Mouse (Mus musculus) intestine, embryonic 14.5 days (tissue): ENCODE data around the gene Ldlrad3. TPM values are rescaled to one million over a fixed set of nuclear protein-coding genes. Genes with fewer than 3 reads are reported as not detected.

Source experiments
- ATAC-seq: fragments of 200-750 bp; cut with Nextera tagmentation; replicated peaks from 2 replicates; pipeline ENCODE4 v1.8.0; 2017; ENCODE audit warnings: low read depth, moderate number of reproducible peaks, moderate TSS enrichment, moderate library complexity; ENCODE audit not compliant: low FRiP score, low TSS enrichment
- DNase-seq: peaks from one replicate; pipeline ENCODE4 v3.0.0-alpha.2; 2018; ENCODE audit warnings: low spot score
- H3K27ac ChIP-seq: fragments of 300-500 bp; sonication (generic); 2 replicates; pipeline ENCODE4 v1.5.1; 2014; ENCODE audit warnings: low read depth, mild to moderate bottlenecking, control low read depth
- H3K27me3 ChIP-seq: fragments of 300-500 bp; sonication (generic); replicated peaks from 2 replicates; pipeline ENCODE4 v1.6.1; 2014; ENCODE audit warnings: low read length, control low read depth; ENCODE audit not compliant: control insufficient read depth, insufficient read depth
- H3K36me3 ChIP-seq: fragments of 300-500 bp; sonication (generic); 2 replicates; pipeline ENCODE4 v1.6.1; 2014; ENCODE audit warnings: low read length, control low read depth; ENCODE audit not compliant: control insufficient read depth, insufficient read depth
- H3K4me1 ChIP-seq: fragments of 300-500 bp; sonication (generic); replicated peaks from 2 replicates; pipeline ENCODE4 v1.6.1; 2014; ENCODE audit warnings: low read length, control low read depth, mixed read lengths; ENCODE audit not compliant: control insufficient read depth, insufficient read depth
- H3K4me2 ChIP-seq: fragments of 300-500 bp; sonication (generic); 2 replicates; pipeline ENCODE4 v1.6.1; 2014; ENCODE audit warnings: low read length
- H3K4me3 ChIP-seq: fragments of 300-500 bp; sonication (generic); 2 replicates; pipeline ENCODE4 v1.5.1; 2014; ENCODE audit warnings: low read depth, low read length, control low read depth, mixed read lengths
- H3K9ac ChIP-seq: fragments of 300-500 bp; sonication (generic); 2 replicates; pipeline ENCODE4 v1.6.1; 2014; ENCODE audit warnings: mild to moderate bottlenecking, low read length
- H3K9me3 ChIP-seq: fragments of 300-500 bp; sonication (generic); 2 replicates; pipeline ENCODE4 v1.6.1; 2016; ENCODE audit warnings: low read length, control low read depth; ENCODE audit not compliant: control insufficient read depth
- WGBS: fragments of 180-500 bp; shearing (Covaris S2); extraction: QIAGEN DNeasy Blood & Tissue Kit; methylation state at CpG from one replicate; pipeline ENCODE4 v1.1.7; 2014; 5-methylcytosine and 5-hydroxymethylcytosine counted together
- polyA plus RNA-seq: library from polyadenylated mRNA; unstranded; fragments of >200 nt; fragmentation: Nextera tagmentation; extraction: Ambion mirVana; gene quantifications from 2 replicates; pipeline ENCODE4 v1.2.1, GENCODE M21; 2014

The Ldlrad3 gene
- polyA plus RNA-seq, 1 experiment from 2014 or later = 31.0 TPM

GRCm38 (mm10) chr2:102195494-102195893 is 9.3 kb upstream of the Ldlrad3 start:
- no peaks in the 10 kb centered on the region for H3K9me3 ChIP-seq
- H3K4me2 ChIP-seq = no peak overlapping the region
- no peak overlapping the region for H3K9ac ChIP-seq
- ATAC-seq (no peak), DNase-seq (no peak)
- H3K4me1 ChIP-seq = no peaks in the 10 kb centered on the region
- H3K27ac ChIP-seq = no peak overlapping the region
- no peaks in the 10 kb centered on the region for H3K36me3 ChIP-seq
- 92% methylated on average over 4 of the region's 4 CpGs for WGBS
- H3K4me3 ChIP-seq = no peak overlapping the region
- H3K27me3 ChIP-seq = no peaks in the 10 kb centered on the region

- no peaks in the 10 kb centered on the region for H3K27me3 ChIP-seq
- no peak overlapping the region for H3K9ac ChIP-seq
- DNase-seq = no peak
- 67% methylated on average over 4 of the region's 4 CpGs for WGBS
- no peak overlapping the region for H3K4me2 ChIP-seq
- no peak for ATAC-seq
- no peaks in the 10 kb centered on the region for H3K36me3 ChIP-seq
- H3K9me3 ChIP-seq = no peaks in the 10 kb centered on the region
- H3K27ac ChIP-seq = no peak overlapping the region
- H3K4me1 ChIP-seq = no peaks in the 10 kb centered on the region
- no peak overlapping the region for H3K4me3 ChIP-seq
Measured at GRCm38 (mm10) chr2:102194247-102194646, 8.1 kb upstream of the Ldlrad3 start.

GRCm38 (mm10) chr2:102192943-102193820 is 7.0 kb upstream of the Ldlrad3 start:
- Histone ChIP-seq H3K36me3 (no peaks in the 10 kb centered on the region), H3K9ac (no peak overlapping the region), H3K27me3 (no peaks in the 10 kb centered on the region), H3K9me3 (no peaks in the 10 kb centered on the region), H3K27ac (no peak overlapping the region), H3K4me1 (no peaks in the 10 kb centered on the region), H3K4me2 (no peak overlapping the region), H3K4me3 (no peak overlapping the region)
- ATAC-seq (no peak), DNase-seq (no peak)
- WGBS = 89% methylated on average over 16 of the region's 16 CpGs

GRCm38 (mm10) chr2:102191736-102192135 is 5.6 kb upstream of the Ldlrad3 start:
- 65% methylated on average over 4 of the region's 4 CpGs for WGBS
- Histone ChIP-seq H3K9ac (no peak overlapping the region), H3K27ac (no peak overlapping the region), H3K4me1 (no peaks in the 10 kb centered on the region; the same call in 1 of the 2 replicates), H3K27me3 (no peaks in the 10 kb centered on the region), H3K4me3 (no peak overlapping the region), H3K4me2 (no peak overlapping the region), H3K36me3 (no peaks in the 10 kb centered on the region), H3K9me3 (no peaks in the 10 kb centered on the region)
- ATAC-seq = no peak
- DNase-seq = no peak

GRCm38 (mm10) chr2:102190956-102191355 is 4.8 kb upstream of the Ldlrad3 start:
- H3K36me3 ChIP-seq = no peaks in the 10 kb centered on the region
- H3K4me2 ChIP-seq = no peak overlapping the region
- H3K27ac ChIP-seq = no peak overlapping the region
- no peaks in the 10 kb centered on the region for H3K27me3 ChIP-seq
- no peak for ATAC-seq
- H3K4me1 ChIP-seq = no peaks in the 10 kb centered on the region; the same call in 1 of the 2 replicates
- DNase-seq = no peak
- H3K9me3 ChIP-seq = no peaks in the 10 kb centered on the region
- H3K4me3 ChIP-seq = no peak overlapping the region
- no peak overlapping the region for H3K9ac ChIP-seq

GRCm38 (mm10) chr2:102185069-102185950 is 875 bp downstream of the Ldlrad3 start:
- Histone ChIP-seq H3K27me3 (no peaks in the 10 kb centered on the region), H3K9ac (peak overlapping the region; percentile 77), H3K4me3 (peak overlapping the region; percentile 73), H3K36me3 (no peaks in the 10 kb centered on the region), H3K4me1 (peaks cover 13% of the 10 kb centered on the region; the same call in 1 of the 2 replicates), H3K27ac (peak overlapping the region; percentile 83), H3K4me2 (peak overlapping the region; percentile 76), H3K9me3 (no peaks in the 10 kb centered on the region)
- DNase-seq = peak; percentile 84
- 1% methylated on average over 24 of the region's 24 CpGs for WGBS
- ATAC-seq = no peak

GRCm38 (mm10) chr2:102183720-102184480 is 2.3 kb downstream of the Ldlrad3 start:
- no peaks in the 10 kb centered on the region for H3K9me3 ChIP-seq
- H3K9ac ChIP-seq = no peak overlapping the region
- WGBS = 64% methylated on average over 7 of the region's 7 CpGs
- ATAC-seq (no peak), DNase-seq (no peak)
- no peak overlapping the region for H3K4me3 ChIP-seq
- H3K27me3 ChIP-seq = no peaks in the 10 kb centered on the region
- no peak overlapping the region for H3K4me2 ChIP-seq
- no peaks in the 10 kb centered on the region for H3K36me3 ChIP-seq
- H3K27ac ChIP-seq = no peak overlapping the region
- H3K4me1 ChIP-seq = peaks cover 13% of the 10 kb centered on the region; the same call in 1 of the 2 replicates

- Histone ChIP-seq H3K27me3 (no peaks in the 10 kb centered on the region), H3K4me2 (no peak overlapping the region), H3K4me1 (peaks cover 13% of the 10 kb centered on the region; the same call in 1 of the 2 replicates), H3K36me3 (no peaks in the 10 kb centered on the region), H3K27ac (no peak overlapping the region), H3K9me3 (no peaks in the 10 kb centered on the region), H3K9ac (no peak overlapping the region), H3K4me3 (no peak overlapping the region)
- WGBS = 80% methylated on average over 2 of the region's 2 CpGs
- DNase-seq = no peak
- no peak for ATAC-seq
Measured at GRCm38 (mm10) chr2:102181459-102181858, 4.7 kb downstream of the Ldlrad3 start.
